Mouse (Mus musculus) skeletal muscle tissue, adult 2 months (tissue): ENCODE data around the gene Tsnax.

Experiments used
- DNase-seq: peaks from one replicate; pipeline ENCODE4 v3.0.0-alpha.2; 2012; ENCODE audit warnings: low read depth, low spot score

The Tsnax gene

GRCm38 (mm10) chr8:125043394-125043793 lies 30.6 kb downstream of the Tsnax start:
- DNase-seq: no peak

DNA sequence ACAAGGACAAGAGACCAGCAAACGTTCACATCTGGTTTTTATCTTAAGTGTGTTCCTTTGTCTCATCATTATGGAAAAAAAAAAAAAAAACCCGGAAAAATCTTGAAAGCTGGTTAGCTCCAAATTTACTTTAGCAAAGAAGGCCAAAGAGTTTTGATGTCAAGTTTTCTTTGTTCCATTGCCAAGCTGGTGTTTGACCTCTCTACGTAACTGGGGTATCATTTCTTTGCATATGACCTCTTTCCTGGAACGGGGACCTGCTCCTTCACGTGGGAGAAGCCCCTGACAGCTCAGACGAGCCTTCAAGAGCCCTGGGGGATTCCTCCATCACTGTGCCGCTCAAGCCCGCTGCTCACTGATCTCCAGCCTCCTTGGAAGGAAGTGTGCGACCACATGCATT lies 31.1 kb downstream of the Tsnax start:
- no peak for DNase-seq

DNA sequence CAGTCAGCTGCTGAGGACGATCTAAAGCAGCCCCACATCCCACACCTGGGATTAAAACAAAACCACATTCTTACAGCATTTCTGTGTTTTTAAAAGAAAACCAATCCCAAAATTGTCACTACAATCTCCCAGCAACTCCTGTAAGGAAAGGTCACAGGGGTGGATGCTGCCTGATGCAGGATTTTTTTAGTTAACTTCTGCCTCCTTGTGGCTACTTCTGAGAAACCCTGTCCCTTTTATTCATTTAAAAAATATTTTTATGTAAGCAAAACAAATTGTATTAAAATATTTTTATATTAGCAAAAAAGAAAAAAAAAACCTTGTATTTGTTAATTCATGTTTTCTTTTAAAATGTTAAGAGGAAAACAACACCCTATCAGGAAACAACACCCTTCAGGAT lies 33.0 kb downstream of the Tsnax start:
- no peak for DNase-seq

- peak; percentile 37 for DNase-seq
Observed at GRCm38 (mm10) chr8:125049051-125049750, 36.4 kb downstream of the Tsnax start.

GRCm38 (mm10) chr8:125049826-125050225 lies 37.0 kb downstream of the Tsnax start:
- no peak for DNase-seq

DNA sequence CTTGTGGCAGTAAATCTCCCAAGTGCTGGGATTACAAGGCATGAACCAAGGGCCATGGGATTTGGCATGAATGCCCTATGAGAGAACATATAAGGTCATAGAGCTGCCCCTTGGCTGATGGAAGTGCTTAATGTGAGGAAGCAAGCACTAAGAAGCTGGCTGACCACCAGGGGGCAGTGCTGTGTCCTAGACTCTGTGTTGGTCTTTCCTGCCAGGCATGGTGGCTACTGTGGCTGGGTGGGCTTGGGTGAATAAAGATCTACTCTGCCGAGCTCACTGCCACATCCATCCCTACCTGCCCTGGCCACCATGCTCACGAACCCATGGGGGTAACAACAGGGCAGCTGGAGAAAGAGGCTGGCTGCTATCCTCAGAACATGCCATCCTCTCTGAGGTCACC lies 39.2 kb downstream of the Tsnax start:
- DNase-seq: peak; percentile 26

- no peak for DNase-seq
Observed at GRCm38 (mm10) chr8:125053505-125054435, 41.0 kb downstream of the Tsnax start, which contains the start of gene Disc1. Disc1 (plus strand) TSS chr8:125054195.

DNA sequence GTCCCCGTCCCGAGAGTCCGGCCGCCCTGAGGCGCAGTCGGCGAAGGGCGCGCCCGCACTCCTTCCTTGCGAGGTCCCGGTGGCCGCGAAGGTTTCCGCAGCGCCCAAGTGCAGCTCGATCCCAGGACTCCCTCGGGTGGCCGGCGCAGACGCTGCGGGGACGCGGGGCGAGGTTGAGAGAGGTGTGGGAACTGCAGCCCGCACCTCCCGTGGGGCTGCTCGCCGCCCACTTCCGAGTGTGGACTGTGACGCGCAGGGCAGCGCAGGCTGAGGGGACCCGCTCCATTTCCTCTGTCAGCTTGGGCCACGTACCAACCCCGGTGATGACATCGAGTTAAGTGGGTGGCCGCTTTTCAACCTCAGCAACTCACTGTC lies 41.6 kb downstream of the Tsnax start:
- no peak for DNase-seq

GRCm38 (mm10) chr8:125060904-125061303 lies 48.1 kb downstream of the Tsnax start:
- DNase-seq: no peak

DNA sequence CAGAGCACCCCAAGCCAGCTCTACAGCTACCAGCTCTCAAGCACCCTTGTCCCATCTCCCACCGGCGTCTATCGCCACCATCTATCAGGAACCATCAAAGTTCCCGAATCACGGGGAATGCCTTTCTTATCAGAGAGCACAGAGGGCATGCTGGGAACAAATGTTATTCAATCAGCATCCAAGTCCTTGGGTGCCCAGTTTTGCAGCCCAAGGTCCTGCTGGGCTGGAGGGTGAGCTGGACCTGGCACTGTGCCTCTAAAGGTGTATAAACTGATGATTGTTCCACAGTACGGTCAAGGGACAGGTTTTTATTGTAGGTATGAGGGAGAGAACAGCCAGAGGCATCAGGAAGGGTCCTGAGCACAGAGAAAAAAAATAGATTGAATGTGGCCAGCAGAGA lies 52.8 kb downstream of the Tsnax start:
- no peak for DNase-seq

- peak; percentile 61 for DNase-seq
Observed at GRCm38 (mm10) chr8:125066913-125067595, 54.3 kb downstream of the Tsnax start.

GRCm38 (mm10) chr8:125067596-125067960 lies 54.8 kb downstream of the Tsnax start:
- DNase-seq: no peak

GRCm38 (mm10) chr8:125068146-125068905 lies 55.5 kb downstream of the Tsnax start:
- DNase-seq: no peak

GRCm38 (mm10) chr8:125069304-125069703 lies 56.5 kb downstream of the Tsnax start:
- no peak for DNase-seq

DNA sequence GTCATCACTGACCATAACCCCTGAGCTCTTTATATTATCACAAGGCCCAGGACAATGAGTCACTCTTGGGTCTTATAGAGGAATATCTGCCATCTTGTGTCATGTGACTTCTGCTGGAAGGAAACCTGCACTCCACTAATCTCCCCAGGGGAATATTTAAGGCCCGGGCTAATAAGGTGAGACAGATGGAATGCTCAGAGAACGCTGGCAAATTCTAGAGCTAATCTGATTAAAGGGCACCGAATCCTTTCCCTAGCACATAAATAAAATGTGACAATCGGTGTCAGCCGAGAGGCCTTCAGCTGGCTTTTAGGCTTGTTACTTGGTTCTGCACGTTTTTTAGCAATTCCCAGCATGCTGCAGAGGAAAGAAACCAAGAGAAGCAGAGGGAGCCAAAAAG lies 56.9 kb downstream of the Tsnax start:
- no peak for DNase-seq

- DNase-seq: no peak
Observed at GRCm38 (mm10) chr8:125074141-125074540, 61.3 kb downstream of the Tsnax start.

- DNase-seq: no peak
Observed at GRCm38 (mm10) chr8:125074581-125074980, 61.8 kb downstream of the Tsnax start.

DNA sequence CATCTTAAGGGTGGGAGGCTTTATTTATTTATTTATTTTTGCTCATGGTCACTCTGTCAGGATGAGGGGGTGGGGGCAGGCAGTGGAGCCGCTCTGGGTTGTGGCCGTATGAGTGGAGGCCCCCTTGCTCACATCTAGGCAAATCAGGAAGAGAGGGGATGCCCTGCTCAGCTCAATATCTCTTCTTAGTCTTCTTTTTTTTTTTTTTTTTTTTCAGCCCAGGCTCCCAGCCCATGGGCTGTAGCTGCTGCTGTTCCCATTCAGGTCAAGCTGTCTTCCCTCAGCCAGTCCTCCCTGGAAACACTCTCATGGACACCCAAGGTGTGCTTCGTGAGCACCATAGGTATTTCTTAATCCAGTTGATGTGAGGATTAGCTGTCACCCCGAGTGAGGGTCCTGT lies 62.6 kb downstream of the Tsnax start:
- no peak for DNase-seq

DNA sequence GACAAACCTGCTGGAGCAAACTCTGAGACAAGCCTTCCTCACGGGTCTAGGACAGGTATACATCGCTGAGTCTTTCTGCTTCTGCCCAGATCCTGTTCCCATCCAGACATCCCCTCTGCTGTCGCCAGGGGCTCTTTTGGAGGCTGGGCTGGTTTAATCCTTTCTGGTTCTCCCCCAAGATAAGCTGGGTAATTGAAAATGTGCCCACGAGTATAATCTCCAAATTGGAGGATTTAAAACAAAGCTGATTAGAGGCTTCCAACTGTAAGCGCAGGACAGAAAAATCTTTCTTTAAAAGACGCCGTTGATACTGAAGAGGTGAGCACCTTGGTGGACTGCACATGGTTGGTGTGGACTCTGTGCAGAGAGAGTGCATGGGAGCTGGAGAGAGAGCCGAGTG lies 64.5 kb downstream of the Tsnax start:
- no peak for DNase-seq

DNA sequence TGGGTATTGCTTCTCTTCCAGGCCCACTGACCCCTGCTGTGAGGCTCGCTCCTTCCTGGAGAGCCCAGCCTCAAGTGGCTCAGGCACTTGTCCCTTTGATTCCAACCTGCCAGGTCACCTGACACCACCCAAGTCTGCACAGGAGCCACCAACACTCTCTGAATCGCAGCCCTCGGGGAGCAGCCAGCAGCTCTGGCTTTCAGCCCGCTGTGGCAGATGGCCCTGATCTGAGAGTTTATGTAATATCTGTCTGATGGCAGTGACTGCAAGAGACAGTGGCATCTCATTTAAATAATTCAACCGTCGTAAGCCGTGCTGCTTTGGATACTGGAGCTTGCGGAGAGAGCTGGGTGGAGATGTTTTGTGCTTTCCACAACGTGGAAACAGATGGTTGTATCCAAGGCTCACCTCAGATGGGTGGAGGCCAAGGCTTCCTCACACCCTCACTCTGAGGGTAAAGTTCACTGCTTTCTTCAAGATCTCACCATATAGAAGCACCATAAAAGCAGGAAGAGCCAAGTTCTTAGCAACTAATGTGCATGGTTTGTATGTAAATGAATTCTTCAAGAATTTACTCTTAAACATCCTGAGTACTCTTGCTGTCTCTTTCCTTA lies 66.1 kb downstream of the Tsnax start:
- peak; percentile 88 for DNase-seq
